Mouse (Mus musculus) G1E-ER4 (cell line): ENCODE data around the gene Prrx2. TPM values are rescaled to one million over a fixed set of nuclear protein-coding genes. Genes with fewer than 3 reads are reported as not detected.

Experiments
- GATA1 ChIP-seq: IDR thresholded peaks from one replicate; pipeline ENCODE4 v1.8.0; 2012; ENCODE audit warnings: low read length, inconsistent platforms
- polyA plus RNA-seq: library from polyadenylated mRNA; stranded (reverse); fragments of >175 nt; gene quantifications from 2 replicates; pipeline ENCODE4 v1.2.3, GENCODE M21; 2012

Prrx2 gene
- polyA plus RNA-seq, 1 experiment = not detected

- no peak for TF ChIP-seq GATA1
Observed at GRCm38 (mm10) chr2:30809503-30809902, 25.3 kb upstream of the Prrx2 start.

- TF ChIP-seq GATA1 = no peak
Observed at GRCm38 (mm10) chr2:30810573-30810972, 24.2 kb upstream of the Prrx2 start.

GRCm38 (mm10) chr2:30816383-30816782, 18.4 kb upstream of the Prrx2 start:
- TF ChIP-seq GATA1 = no peak

GRCm38 (mm10) chr2:30819873-30820272, 14.9 kb upstream of the Prrx2 start:
- no peak for TF ChIP-seq GATA1

- no peak for TF ChIP-seq GATA1
Observed at GRCm38 (mm10) chr2:30821073-30821472, 13.7 kb upstream of the Prrx2 start.

GRCm38 (mm10) chr2:30822460-30822859, 12.3 kb upstream of the Prrx2 start:
- TF ChIP-seq GATA1 = no peak

- no peak for TF ChIP-seq GATA1
Observed at GRCm38 (mm10) chr2:30823385-30824153, 11.2 kb upstream of the Prrx2 start.

GRCm38 (mm10) chr2:30826825-30827748, 7.7 kb upstream of the Prrx2 start:
- peak; percentile 9 for TF ChIP-seq GATA1

GRCm38 (mm10) chr2:30827749-30828475, 6.9 kb upstream of the Prrx2 start:
- no peak for TF ChIP-seq GATA1

GRCm38 (mm10) chr2:30829315-30829714, 5.5 kb upstream of the Prrx2 start:
- TF ChIP-seq GATA1 = no peak

- no peak for TF ChIP-seq GATA1
Observed at GRCm38 (mm10) chr2:30830283-30830795, 4.4 kb upstream of the Prrx2 start, which contains the start of gene Asb6. Gene Asb6 (minus strand): TSS chr2:30830333.

GRCm38 (mm10) chr2:30833644-30834043, 1.1 kb upstream of the Prrx2 start:
- no peak for TF ChIP-seq GATA1

- no peak for TF ChIP-seq GATA1
Observed at GRCm38 (mm10) chr2:30836238-30836990, 1.6 kb downstream of the Prrx2 start.

GRCm38 (mm10) chr2:30842615-30843014, 7.8 kb downstream of the Prrx2 start:
- no peak for TF ChIP-seq GATA1
